Mouse (Mus musculus): ENCODE data around the gene Mtln. TPM values are rescaled to one million over a fixed set of nuclear protein-coding genes. Genes with fewer than 3 reads are reported as not detected.

Mtln gene
- total RNA-seq, 2 experiments from 2014 or later, result 30.3 to 30.5 TPM

- no peak for DNase-seq
These were observed 40.3 kb downstream of the Mtln start for GRCm38 (mm10) chr2:127751849-127752610.

DNA sequence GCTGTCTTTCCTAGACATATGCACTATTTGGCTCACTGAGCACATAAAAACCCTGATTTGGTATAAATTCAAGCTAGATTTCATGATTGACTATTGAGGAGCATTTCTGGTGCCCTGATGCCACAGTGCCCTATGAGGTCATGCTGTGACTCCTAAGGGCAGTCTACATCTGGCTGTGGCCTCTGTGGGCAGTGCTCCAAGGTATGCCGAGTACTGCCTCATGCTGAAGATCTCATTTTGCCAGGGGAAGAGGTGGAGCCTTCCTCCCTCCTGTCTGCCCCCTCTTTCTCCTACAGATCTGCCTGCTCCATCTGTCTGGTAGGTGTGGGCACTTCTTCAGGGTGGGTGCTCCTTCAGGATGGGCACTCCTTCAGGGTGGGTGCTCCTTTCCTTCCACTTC lies 42.9 kb downstream of the Mtln start:
- DNase-seq, result no peak

DNA sequence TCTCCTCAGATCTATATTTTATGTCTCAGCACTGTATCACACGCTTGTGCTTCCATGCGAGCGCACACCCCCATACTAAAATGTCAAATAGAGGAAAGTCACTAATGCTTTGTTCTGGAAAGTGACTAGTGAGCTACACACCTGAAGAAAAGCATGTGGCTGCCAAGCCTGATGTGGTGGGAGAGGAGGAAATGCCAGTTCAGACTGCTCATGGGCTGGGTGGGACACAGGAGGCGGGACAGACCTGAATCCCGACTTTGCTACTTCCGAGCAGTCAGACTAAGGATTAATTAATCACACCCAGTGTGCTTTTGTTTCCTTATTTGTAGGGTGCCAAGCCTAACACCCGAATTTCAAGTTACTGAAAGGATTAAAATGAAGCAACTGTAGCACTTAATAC lies 44.0 kb downstream of the Mtln start:
- no peak for DNase-seq

DNA sequence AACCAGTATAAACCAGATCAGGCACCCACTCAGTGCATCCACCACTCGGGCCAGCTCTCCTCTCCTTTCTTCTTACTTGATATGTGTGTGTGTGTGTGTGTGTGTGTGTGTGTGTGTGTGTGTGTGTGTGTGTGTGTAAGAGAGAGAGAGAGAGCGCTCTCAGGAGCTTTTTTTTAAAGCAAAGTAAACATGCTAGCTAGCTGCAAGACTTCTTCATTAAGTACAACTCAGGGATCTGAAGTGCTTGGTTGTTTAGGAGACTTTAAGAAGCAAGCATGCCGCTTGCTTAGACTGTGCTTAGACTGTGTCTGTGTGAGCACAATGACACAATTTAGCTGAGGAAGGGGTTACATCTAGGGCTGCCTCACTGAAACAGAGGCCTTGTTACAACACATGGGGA lies 49.7 kb downstream of the Mtln start:
- no peak for DNase-seq

Other genes with a start within 250 kb of the Mtln start
- 1 to 10 TPM; 1.0 to 1.1 TPM for gene Zfp661, start 205.4 kb downstream of the Mtln start, total RNA-seq (2021)
- 100 to 1,000 TPM; 128 to 134 TPM for gene Mrps5, start 205.3 kb downstream of the Mtln start, total RNA-seq (2021)
- gene Mal, start 135.8 kb downstream of the Mtln start, total RNA-seq (2021), result 1 to 10 TPM; 1.2 to 2.7 TPM
- gene Mall, start 62.6 kb downstream of the Mtln start, total RNA-seq (2021), result 10 to 100 TPM; 15.5 to 17.0 TPM
- gene Nphp1, start 3.6 kb downstream of the Mtln start, total RNA-seq (2021), result 10 to 100 TPM; 13.9 to 14.2 TPM
- 10 to 100 TPM; 22.8 to 25.7 TPM for gene Bub1, start 39.4 kb upstream of the Mtln start, total RNA-seq (2021)
- gene Acoxl, start 46.4 kb upstream of the Mtln start, total RNA-seq (2021), result not detected

Measured in heart, postnatal 4 days (tissue).